Mouse (Mus musculus) embryonic facial prominence, embryonic 12.5 days (tissue): ENCODE results near the gene 2010300C02Rik. TPM values are rescaled to one million over a fixed set of nuclear protein-coding genes. Genes with fewer than 3 reads are reported as not detected.

Experiments used
- ATAC-seq: fragments of 200-750 bp; cut with Nextera tagmentation; 2 replicates; pipeline ENCODE4 v1.8.0; 2017; ENCODE audit not compliant: insufficient number of reproducible peaks, insufficient read depth, low FRiP score, low TSS enrichment
- H3K27ac ChIP-seq: fragments of 300-500 bp; sonication (generic); 2 replicates; pipeline ENCODE4 v1.5.1; 2016; ENCODE audit warnings: mild to moderate bottlenecking
- H3K27me3 ChIP-seq: fragments of 300-500 bp; sonication (generic); 2 replicates; pipeline ENCODE4 v1.6.1; 2016; ENCODE audit warnings: mild to moderate bottlenecking, moderate library complexity
- H3K36me3 ChIP-seq: fragments of 300-500 bp; sonication (generic); 2 replicates; pipeline ENCODE4 v1.6.1; 2016; ENCODE audit warnings: mild to moderate bottlenecking
- H3K4me1 ChIP-seq: fragments of 300-500 bp; sonication (generic); 2 replicates; pipeline ENCODE4 v1.6.1; 2016
- H3K4me2 ChIP-seq: fragments of 300-500 bp; sonication (generic); replicated peaks from 2 replicates; pipeline ENCODE4 v1.6.1; 2016; ENCODE audit warnings: mild to moderate bottlenecking, moderate library complexity
- H3K4me3 ChIP-seq: fragments of 300-500 bp; sonication (generic); 2 replicates; pipeline ENCODE4 v1.5.1; 2016; ENCODE audit warnings: mild to moderate bottlenecking
- H3K9ac ChIP-seq: fragments of 300-500 bp; sonication (generic); 2 replicates; pipeline ENCODE4 v1.6.1; 2016; ENCODE audit warnings: mild to moderate bottlenecking, moderate library complexity
- H3K9me3 ChIP-seq: fragments of 300-500 bp; sonication (generic); 2 replicates; pipeline ENCODE4 v1.6.1; 2016; ENCODE audit warnings: mild to moderate bottlenecking, moderate library complexity
- WGBS: fragments of 180-500 bp; shearing (Covaris S2); methylation state at CpG from one replicate; pipeline ENCODE4 v1.1.7; 2016; 5-methylcytosine and 5-hydroxymethylcytosine counted together
- polyA plus RNA-seq: library from polyadenylated mRNA; unstranded; fragments of >200 nt; fragmentation: Nextera tagmentation; extraction: Ambion mirVana; gene quantifications from 2 replicates; pipeline ENCODE4 v1.2.1, GENCODE M21; 2016

The 2010300C02Rik gene
- polyA plus RNA-seq, 1 experiment from 2014 or later, result 2.0 TPM

GRCm38 (mm10) chr1:37585809-37586480, 133.9 kb downstream of the 2010300C02Rik start:
- no peak overlapping the region for H3K27ac ChIP-seq
- no peak overlapping the region for H3K9ac ChIP-seq
- no peak overlapping the region for H3K4me2 ChIP-seq
- H3K4me3 ChIP-seq, result no peak overlapping the region
- 83% methylated on average over 13 of the region's 13 CpGs for WGBS
- no peaks in the 10 kb centered on the region for H3K4me1 ChIP-seq
- H3K27me3 ChIP-seq, result no peaks in the 10 kb centered on the region
- no peak for ATAC-seq
- no peaks in the 10 kb centered on the region for H3K9me3 ChIP-seq
- H3K36me3 ChIP-seq, result no peaks in the 10 kb centered on the region

- Histone ChIP-seq H3K9ac (no peak overlapping the region), H3K4me3 (no peak overlapping the region), H3K9me3 (no peaks in the 10 kb centered on the region), H3K4me1 (no peaks in the 10 kb centered on the region), H3K27ac (no peak overlapping the region), H3K36me3 (no peaks in the 10 kb centered on the region), H3K27me3 (no peaks in the 10 kb centered on the region), H3K4me2 (no peak overlapping the region)
- 68% methylated on average over 9 of the region's 9 CpGs for WGBS
- ATAC-seq, result no peak
Observed at GRCm38 (mm10) chr1:37583795-37584464, 136.0 kb downstream of the 2010300C02Rik start.

- Histone ChIP-seq H3K9ac (no peak overlapping the region), H3K36me3 (no peaks in the 10 kb centered on the region), H3K4me3 (no peak overlapping the region), H3K27me3 (no peaks in the 10 kb centered on the region), H3K27ac (no peak overlapping the region), H3K9me3 (no peaks in the 10 kb centered on the region), H3K4me1 (no peaks in the 10 kb centered on the region), H3K4me2 (no peak overlapping the region)
- 91% methylated on average over 8 of the region's 8 CpGs for WGBS
- ATAC-seq, result no peak
Observed at GRCm38 (mm10) chr1:37583167-37583566, 136.7 kb downstream of the 2010300C02Rik start.

- no peaks in the 10 kb centered on the region for H3K4me1 ChIP-seq
- H3K4me2 ChIP-seq, result no peak overlapping the region
- ATAC-seq, result no peak
- H3K4me3 ChIP-seq, result no peak overlapping the region
- 90% methylated on average over 13 of the region's 13 CpGs for WGBS
- H3K9ac ChIP-seq, result no peak overlapping the region
- no peaks in the 10 kb centered on the region for H3K9me3 ChIP-seq
- H3K27ac ChIP-seq, result no peak overlapping the region
- no peaks in the 10 kb centered on the region for H3K36me3 ChIP-seq
- H3K27me3 ChIP-seq, result no peaks in the 10 kb centered on the region
Observed at GRCm38 (mm10) chr1:37579686-37580085, 140.2 kb downstream of the 2010300C02Rik start.

GRCm38 (mm10) chr1:37572528-37573272, 147.2 kb downstream of the 2010300C02Rik start:
- Histone ChIP-seq H3K4me1 (no peaks in the 10 kb centered on the region), H3K4me2 (no peak overlapping the region), H3K36me3 (no peaks in the 10 kb centered on the region), H3K9me3 (no peaks in the 10 kb centered on the region), H3K27me3 (no peaks in the 10 kb centered on the region), H3K27ac (no peak overlapping the region), H3K9ac (no peak overlapping the region), H3K4me3 (no peak overlapping the region)
- ATAC-seq, result no peak
- WGBS, result 78% methylated on average over 10 of the region's 10 CpGs

- no peaks in the 10 kb centered on the region for H3K36me3 ChIP-seq
- no peak overlapping the region for H3K27ac ChIP-seq
- no peak overlapping the region for H3K4me2 ChIP-seq
- no peaks in the 10 kb centered on the region for H3K9me3 ChIP-seq
- 77% methylated on average over 1 of the region's 1 CpGs for WGBS
- H3K27me3 ChIP-seq, result no peaks in the 10 kb centered on the region
- ATAC-seq, result no peak
- no peak overlapping the region for H3K9ac ChIP-seq
- no peak overlapping the region for H3K4me3 ChIP-seq
- no peaks in the 10 kb centered on the region for H3K4me1 ChIP-seq
Observed at GRCm38 (mm10) chr1:37568379-37568778, 151.5 kb downstream of the 2010300C02Rik start.

- ATAC-seq, result no peak
- no peak overlapping the region for H3K9ac ChIP-seq
- no peak overlapping the region for H3K4me2 ChIP-seq
- H3K4me1 ChIP-seq, result no peaks in the 10 kb centered on the region
- no peaks in the 10 kb centered on the region for H3K36me3 ChIP-seq
- H3K27ac ChIP-seq, result no peak overlapping the region
- no peaks in the 10 kb centered on the region for H3K9me3 ChIP-seq
- no peaks in the 10 kb centered on the region for H3K27me3 ChIP-seq
- H3K4me3 ChIP-seq, result no peak overlapping the region
- WGBS, result 82% methylated on average over 4 of the region's 4 CpGs
Observed at GRCm38 (mm10) chr1:37566754-37567153, 153.1 kb downstream of the 2010300C02Rik start.

- 78% methylated on average over 2 of the region's 2 CpGs for WGBS
- H3K27me3 ChIP-seq, result no peaks in the 10 kb centered on the region
- H3K9ac ChIP-seq, result no peak overlapping the region
Observed at GRCm38 (mm10) chr1:37566344-37566743, 153.5 kb downstream of the 2010300C02Rik start.

GRCm38 (mm10) chr1:37565396-37565795, 154.5 kb downstream of the 2010300C02Rik start:
- Histone ChIP-seq H3K4me1 (no peaks in the 10 kb centered on the region), H3K4me3 (no peak overlapping the region), H3K4me2 (no peak overlapping the region), H3K9me3 (no peaks in the 10 kb centered on the region), H3K36me3 (no peaks in the 10 kb centered on the region), H3K27me3 (no peaks in the 10 kb centered on the region), H3K27ac (no peak overlapping the region), H3K9ac (no peak overlapping the region)
- no peak for ATAC-seq
- 36% methylated on average over 6 of the region's 6 CpGs for WGBS

More at GRCm38 (mm10) chr1:37566344-37566743, 153.5 kb downstream of the 2010300C02Rik start:
- Histone ChIP-seq H3K4me1 (no peaks in the 10 kb centered on the region), H3K27ac (no peak overlapping the region), H3K4me3 (no peak overlapping the region), H3K9me3 (no peaks in the 10 kb centered on the region), H3K4me2 (no peak overlapping the region), H3K36me3 (no peaks in the 10 kb centered on the region)
- ATAC-seq, result no peak

GRCm38 (mm10) chr1:37561955-37562354, 157.9 kb downstream of the 2010300C02Rik start:
- Histone ChIP-seq H3K4me2 (no peak overlapping the region), H3K4me3 (no peak overlapping the region), H3K36me3 (no peaks in the 10 kb centered on the region), H3K9me3 (no peaks in the 10 kb centered on the region), H3K4me1 (no peaks in the 10 kb centered on the region), H3K27ac (no peak overlapping the region), H3K27me3 (no peaks in the 10 kb centered on the region), H3K9ac (no peak overlapping the region)
- 81% methylated on average over 3 of the region's 3 CpGs for WGBS
- ATAC-seq, result no peak
